Mouse (Mus musculus): ENCODE results near the gene Htr7. TPM values are rescaled to one million over a fixed set of nuclear protein-coding genes. Genes with fewer than 3 reads are reported as not detected.

Htr7 gene
- not detected in 2 replicates for polyA plus RNA-seq (2016; fragmentation: Nextera tagmentation; extraction: Ambion mirVana)

DNA sequence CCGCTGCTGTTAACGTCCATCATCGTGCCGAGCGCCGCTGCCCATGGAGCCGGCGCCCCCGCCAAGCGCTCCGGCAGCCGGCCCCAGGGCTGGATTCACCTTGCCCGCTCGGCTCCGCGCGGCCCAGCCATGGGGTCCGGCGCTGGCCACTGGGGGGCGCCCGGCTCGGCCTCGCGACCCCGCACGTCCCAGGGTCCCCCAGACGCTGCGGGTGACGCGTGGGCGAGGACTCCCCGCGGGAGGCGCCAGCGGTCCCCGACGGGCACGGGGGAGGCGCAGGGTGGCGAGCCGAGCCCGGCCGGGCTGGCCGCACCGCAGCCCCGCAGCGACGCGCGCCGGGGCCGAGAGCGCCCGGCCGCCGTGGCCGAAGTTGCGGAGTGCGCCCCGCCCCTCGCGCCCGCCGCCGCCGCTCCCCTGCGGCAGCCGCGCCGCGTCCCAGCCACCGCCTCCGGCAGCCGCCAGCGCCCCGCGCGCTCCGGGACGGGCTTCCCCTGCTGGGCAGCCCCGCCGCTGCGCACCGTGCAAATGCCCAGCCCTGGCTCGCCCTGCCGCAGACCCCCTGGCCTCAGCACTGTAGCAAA is at the start of gene Htr7:
Htr7 (minus strand) TSS at position 277 of the 581 bp plus-strand sequence.
- peak within 1 kb of the TSS; percentile 75 for H3K27ac ChIP-seq
- no peaks in the 10 kb centered on the region for H3K36me3 ChIP-seq
- 9% methylated on average over 80 of the region's 86 CpGs for WGBS
- peak within 1 kb of the TSS; percentile 74 for H3K4me3 ChIP-seq
- no peak for DNase-seq (ENCODE audit: low spot score)
- no peaks in the 10 kb centered on the region for H3K9me3 ChIP-seq
- H3K27me3 ChIP-seq (ENCODE audit: insufficient read depth, poor library complexity, severe bottlenecking) = peaks cover 45% of the 10 kb centered on the region
- H3K4me1 ChIP-seq = peaks cover 7% of the 10 kb centered on the region; the same call in 1 of the 2 replicates

DNA sequence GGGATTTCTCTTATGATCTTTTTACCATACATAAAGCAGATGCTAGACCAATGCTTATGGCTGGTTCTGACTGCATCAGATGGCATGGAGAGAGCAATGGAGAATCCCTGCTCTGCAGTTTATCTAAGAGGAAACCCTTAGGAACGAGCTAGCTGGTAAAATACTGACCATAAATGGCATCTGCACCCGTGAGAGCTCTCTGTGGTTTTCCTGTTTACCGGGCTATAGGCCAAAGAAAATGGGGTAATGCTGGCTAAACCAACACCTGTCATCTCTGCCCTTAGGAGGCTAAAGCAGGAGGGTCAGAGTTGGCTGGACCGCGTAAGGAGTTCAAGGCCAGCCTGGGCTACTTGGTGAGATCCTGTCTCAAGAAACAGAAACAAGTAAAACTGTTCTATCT is 46.6 kb upstream of the Htr7 start:
- no peak for DNase-seq (ENCODE audit: low spot score)
- Histone ChIP-seq H3K4me3 (no peak overlapping the region), H3K9me3 (no peaks in the 10 kb centered on the region), H3K27ac (no peak overlapping the region), H3K36me3 (peaks cover 45% of the 10 kb centered on the region), H3K4me1 (no peaks in the 10 kb centered on the region), H3K27me3 (ENCODE audit: insufficient read depth, poor library complexity, severe bottlenecking) (no peaks in the 10 kb centered on the region)
- WGBS = 83% methylated on average over 5 of the region's 5 CpGs

DNA sequence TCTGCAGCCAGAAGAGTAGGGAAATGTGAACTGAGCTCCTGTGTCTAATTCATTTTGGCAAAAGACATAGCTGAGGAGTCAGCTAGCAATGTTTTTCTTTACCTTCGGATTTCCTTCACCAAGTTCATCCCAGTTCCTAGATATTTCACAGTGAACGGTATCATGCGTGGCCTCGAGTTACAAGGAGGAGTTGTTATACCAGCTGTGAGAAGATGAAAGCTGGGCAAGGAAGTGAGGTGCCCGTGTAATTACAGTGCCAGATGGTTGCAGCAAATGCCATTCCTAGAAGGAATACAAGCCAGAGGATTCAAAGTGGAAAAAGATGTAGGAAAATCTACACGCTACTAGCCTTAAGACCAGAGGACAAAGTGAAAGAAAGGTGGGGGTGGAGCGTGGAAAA is 41.6 kb upstream of the Htr7 start:
- Histone ChIP-seq H3K4me1 (no peaks in the 10 kb centered on the region), H3K4me3 (no peak overlapping the region), H3K27ac (no peak overlapping the region), H3K36me3 (peaks cover 77% of the 10 kb centered on the region), H3K27me3 (ENCODE audit: insufficient read depth, poor library complexity, severe bottlenecking) (no peaks in the 10 kb centered on the region), H3K9me3 (no peaks in the 10 kb centered on the region)
- 90% methylated on average over 7 of the region's 7 CpGs for WGBS
- DNase-seq (ENCODE audit: low spot score) = no peak

DNA sequence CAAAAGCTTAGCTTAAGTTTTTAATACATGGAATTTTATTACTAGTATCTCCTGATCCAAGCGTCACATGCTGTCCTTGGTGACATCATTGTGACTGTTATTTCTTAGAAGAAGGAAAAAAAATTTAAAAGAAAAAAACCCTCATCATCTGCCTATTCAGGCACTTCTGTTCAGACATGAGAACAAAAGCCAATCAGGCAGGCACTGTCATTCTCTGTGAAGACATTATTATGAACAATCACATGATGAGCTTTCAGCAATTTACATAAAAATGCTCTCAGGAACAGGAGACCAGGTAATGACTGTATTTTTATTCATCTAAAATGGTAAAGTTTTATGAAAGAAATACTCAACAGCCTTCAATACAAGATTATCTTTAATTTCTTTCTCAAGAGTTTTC is 41.0 kb upstream of the Htr7 start:
- peaks cover 77% of the 10 kb centered on the region for H3K36me3 ChIP-seq

DNA sequence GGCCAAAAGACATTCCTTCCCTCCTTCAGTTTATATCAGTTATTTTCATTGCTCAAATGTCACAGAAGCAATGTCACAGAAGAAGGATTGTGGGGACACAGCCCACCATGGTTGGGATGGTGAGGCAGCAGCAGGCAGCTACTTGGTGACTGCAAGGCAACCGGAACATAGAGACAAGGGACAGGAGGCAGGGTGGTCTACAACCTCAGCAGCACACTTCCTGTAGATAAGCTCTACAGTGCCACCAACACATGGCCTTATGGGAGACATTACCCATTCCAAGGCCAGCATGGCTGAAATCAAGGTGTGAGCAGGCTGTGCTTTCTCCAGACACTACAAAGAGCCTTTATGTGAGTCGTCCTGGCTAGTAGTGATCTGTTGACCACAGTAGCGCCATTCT is 39.9 kb upstream of the Htr7 start:
- no peak for DNase-seq (ENCODE audit: low spot score)
- H3K27ac ChIP-seq = no peak overlapping the region
- peaks cover 77% of the 10 kb centered on the region for H3K36me3 ChIP-seq
- no peak overlapping the region for H3K4me3 ChIP-seq
- no peaks in the 10 kb centered on the region for H3K9me3 ChIP-seq
- no peaks in the 10 kb centered on the region for H3K27me3 ChIP-seq (ENCODE audit: insufficient read depth, poor library complexity, severe bottlenecking)
- H3K4me1 ChIP-seq = no peaks in the 10 kb centered on the region
- WGBS = 79% methylated on average over 3 of the region's 3 CpGs

More for the DNA sequence above, 41.0 kb upstream of the Htr7 start:
- DNase-seq (ENCODE audit: low spot score) = no peak
- Histone ChIP-seq H3K27ac (no peak overlapping the region), H3K4me3 (no peak overlapping the region), H3K9me3 (no peaks in the 10 kb centered on the region), H3K4me1 (no peaks in the 10 kb centered on the region), H3K27me3 (ENCODE audit: insufficient read depth, poor library complexity, severe bottlenecking) (no peaks in the 10 kb centered on the region)
- 90% methylated on average over 1 of the region's 1 CpGs for WGBS

DNA sequence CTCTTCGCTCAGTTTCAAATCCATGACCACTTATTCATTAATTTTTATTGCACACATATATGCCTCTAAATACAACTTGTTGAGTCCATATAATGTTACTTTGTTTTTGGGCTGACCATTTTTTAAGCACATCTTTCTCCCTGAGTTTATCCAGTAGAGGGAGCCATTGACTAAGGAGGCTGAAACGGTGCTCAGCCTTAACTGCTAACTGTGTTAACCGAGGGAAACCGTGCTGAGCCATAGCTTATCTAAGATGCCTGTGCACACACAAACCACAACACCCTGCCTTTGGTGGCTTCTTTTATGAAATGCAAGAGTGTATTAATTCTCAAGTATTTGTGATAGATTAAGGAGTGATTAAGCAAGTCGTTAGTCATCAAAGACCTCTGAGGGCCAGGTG is 33.5 kb upstream of the Htr7 start:
- H3K9me3 ChIP-seq = no peaks in the 10 kb centered on the region
- WGBS = 44% methylated on average over 5 of the region's 5 CpGs
- H3K27ac ChIP-seq = no peak overlapping the region

DNA sequence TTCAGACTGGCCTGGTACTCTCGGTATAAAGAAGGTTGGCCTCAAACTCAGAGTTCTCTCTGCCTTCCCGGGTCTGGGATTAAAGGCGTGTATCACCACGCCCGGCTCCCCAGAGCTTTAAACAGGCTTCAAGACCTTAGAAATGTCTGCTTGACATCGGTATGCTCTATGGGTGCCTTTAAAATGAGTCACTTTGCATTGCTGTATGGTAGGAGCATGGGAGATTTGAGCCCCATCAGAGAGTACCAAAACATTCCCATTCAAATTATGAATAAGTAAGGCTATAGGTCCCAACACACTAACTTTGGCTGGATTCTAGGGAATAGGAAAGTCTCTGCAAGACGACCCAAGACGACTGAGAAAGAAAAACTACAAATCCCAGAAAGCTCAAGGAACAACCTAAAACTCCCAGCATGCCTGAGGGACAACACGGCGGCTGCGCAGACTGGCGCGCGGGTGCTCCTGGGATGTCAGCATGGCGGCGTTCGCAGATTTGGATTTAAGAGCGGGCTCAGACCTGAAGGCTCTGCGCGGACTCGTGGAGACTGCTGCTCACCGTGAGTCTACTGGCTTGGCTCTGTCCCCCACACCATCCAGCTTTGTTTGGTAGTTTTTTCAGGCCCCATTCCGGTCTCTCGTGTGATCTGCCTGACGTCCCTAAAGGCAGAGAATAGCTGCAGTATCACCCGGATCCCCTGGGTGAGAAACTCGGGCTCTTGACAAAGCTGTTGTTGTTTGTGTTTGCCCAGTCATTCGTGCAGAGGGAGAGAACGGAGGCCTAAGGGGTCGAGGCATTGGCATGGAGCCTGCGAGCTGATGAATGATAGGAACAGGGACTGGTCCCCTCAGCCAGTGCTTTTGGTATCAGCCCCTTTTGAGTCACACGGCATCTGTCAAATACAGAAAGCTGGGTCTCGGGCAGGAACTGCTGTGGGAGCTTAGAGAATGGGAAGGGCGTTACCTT is 26.2 kb upstream of the Htr7 start, which contains the start of gene Rpp30:
Rpp30 (plus strand) TSS at position 455 of the 964 bp plus-strand sequence.
- Histone ChIP-seq H3K4me3 (peak within 1 kb of the TSS; percentile 94), H3K9me3 (no peaks in the 10 kb centered on the region), H3K27me3 (ENCODE audit: insufficient read depth, poor library complexity, severe bottlenecking) (no peaks in the 10 kb centered on the region), H3K4me1 (peaks cover 8% of the 10 kb centered on the region), H3K27ac (peak within 1 kb of the TSS; percentile 88), H3K36me3 (peaks cover 7% of the 10 kb centered on the region; the same call in 1 of the 2 replicates)
- WGBS = 2% methylated on average over 34 of the region's 34 CpGs
- peak; percentile 96 for DNase-seq (ENCODE audit: low spot score)

More for the DNA sequence above, 33.5 kb upstream of the Htr7 start:
- no peaks in the 10 kb centered on the region for H3K27me3 ChIP-seq (ENCODE audit: insufficient read depth, poor library complexity, severe bottlenecking)
- H3K36me3 ChIP-seq = peaks cover 58% of the 10 kb centered on the region
- H3K4me3 ChIP-seq = no peak overlapping the region
- H3K4me1 ChIP-seq = no peaks in the 10 kb centered on the region
- no peak for DNase-seq (ENCODE audit: low spot score)

DNA sequence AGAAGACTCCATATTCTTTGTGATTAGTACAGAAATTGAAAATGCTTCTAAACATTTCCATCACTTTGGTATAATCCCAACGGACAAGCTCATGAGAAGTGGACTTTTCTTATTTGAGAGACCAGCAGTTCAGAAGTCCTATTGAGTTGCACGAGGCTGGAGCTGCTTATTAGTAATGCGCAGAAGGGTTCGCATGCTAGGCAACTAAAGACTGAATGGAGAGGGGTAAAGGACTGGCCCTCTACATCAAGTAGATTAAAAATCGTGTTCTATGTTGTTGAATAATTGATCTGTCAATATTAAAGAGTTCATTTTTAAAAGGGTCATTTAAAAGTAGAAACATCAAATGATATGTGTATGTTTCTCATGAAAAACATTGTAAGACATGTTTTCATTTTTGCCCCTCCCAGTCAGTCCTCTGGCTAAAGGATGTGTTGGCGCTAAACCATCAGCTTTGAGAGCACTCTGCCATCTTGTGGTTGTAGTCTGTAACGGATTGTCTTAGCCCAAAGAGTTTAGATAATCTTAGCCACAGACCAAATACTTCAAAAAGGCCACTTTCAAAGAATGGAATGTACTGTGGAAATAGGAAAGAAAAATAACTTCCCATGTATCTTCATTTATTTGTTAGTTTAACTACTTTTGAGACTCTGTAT is 25.4 kb upstream of the Htr7 start:
- 46% methylated on average over 7 of the region's 7 CpGs for WGBS
- no peak for DNase-seq (ENCODE audit: low spot score)
- H3K4me3 ChIP-seq = peak overlapping the region; percentile 94
- peaks cover 8% of the 10 kb centered on the region for H3K4me1 ChIP-seq
- no peaks in the 10 kb centered on the region for H3K9me3 ChIP-seq
- H3K27me3 ChIP-seq (ENCODE audit: insufficient read depth, poor library complexity, severe bottlenecking) = no peaks in the 10 kb centered on the region
- H3K36me3 ChIP-seq = no peaks in the 10 kb centered on the region; the same call in 1 of the 2 replicates
- peak overlapping the region; percentile 88 for H3K27ac ChIP-seq

DNA sequence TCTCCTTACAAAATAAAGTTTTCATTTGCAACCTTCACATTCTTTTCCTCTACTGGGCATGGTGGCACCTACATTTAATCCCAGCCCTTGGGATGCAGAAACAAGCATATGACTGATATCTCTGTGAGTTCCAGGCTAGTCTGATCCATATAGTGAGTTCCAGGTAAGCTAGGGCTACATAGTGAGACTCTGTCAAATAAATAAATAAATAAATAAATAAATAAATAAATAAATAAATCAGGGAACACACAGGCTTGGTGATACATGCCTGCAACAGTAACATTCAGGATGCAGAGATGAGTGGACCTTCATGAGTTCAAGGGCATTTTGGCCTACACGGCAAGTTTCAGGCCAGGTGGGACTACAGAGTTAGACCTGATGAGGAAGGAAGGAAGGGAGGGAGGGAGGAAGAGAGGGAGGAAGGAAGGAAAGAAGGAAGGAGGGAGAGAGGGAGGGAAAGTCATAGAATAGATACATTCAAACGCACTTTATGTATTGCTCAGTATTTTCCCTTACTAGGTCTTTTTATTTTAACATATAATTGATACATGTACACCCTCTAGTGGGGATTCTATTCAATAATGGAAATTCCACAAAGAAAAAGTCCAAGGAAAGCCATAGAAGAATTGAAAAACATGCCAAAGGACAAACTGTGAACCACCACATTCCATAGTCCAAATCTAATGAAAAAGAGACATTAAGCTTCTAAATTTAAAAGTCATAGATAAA is 5.7 kb upstream of the Htr7 start:
- Histone ChIP-seq H3K27me3 (ENCODE audit: insufficient read depth, poor library complexity, severe bottlenecking) (peaks cover 11% of the 10 kb centered on the region), H3K9me3 (no peaks in the 10 kb centered on the region), H3K27ac (no peak overlapping the region), H3K4me3 (no peak overlapping the region), H3K36me3 (no peaks in the 10 kb centered on the region), H3K4me1 (no peaks in the 10 kb centered on the region)
- DNase-seq (ENCODE audit: low spot score) = no peak
- WGBS = 75% methylated on average over 2 of the region's 2 CpGs

DNA sequence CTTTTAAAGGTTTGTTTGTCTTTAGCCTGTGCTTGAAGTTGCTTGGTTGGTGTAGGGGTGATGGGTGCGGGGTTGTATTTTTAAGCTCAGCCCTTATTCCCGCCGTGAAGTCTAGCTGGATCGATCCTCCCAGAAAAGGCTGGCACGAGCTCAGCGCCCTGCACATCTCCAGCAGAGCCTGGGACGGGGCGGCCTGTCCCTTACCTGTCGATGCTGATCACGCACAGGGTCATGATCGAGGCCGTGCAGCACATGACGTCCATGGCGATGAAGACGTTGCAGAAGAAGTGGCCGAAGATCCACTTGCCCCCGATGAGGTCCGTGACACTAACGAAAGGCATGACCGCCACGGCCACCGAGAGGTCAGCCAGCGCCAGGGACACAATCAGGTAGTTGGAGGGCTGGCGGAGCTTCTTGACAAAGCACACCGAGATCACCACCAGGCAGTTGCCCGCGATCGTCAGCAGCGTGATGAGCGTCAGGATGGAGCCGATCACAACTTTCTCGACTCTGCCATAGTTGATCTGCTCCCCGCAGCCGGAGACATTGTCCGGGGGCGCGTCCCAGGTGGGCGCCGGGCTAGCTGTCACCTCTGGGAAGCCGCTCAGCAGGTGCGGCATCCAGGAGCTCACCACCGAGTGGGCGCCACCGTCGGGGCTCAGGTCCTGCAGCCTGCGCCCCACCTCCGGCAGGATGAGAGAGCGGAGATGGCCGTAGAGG is 645 bp downstream of the Htr7 start:
- peak overlapping the region; percentile 74 for H3K4me3 ChIP-seq
- H3K27ac ChIP-seq = peak overlapping the region; percentile 75; the same call in 1 of the 2 replicates
- WGBS = 8% methylated on average over 49 of the region's 49 CpGs
- H3K36me3 ChIP-seq = no peaks in the 10 kb centered on the region
- peak; percentile 74 for DNase-seq (ENCODE audit: low spot score)
- peaks cover 45% of the 10 kb centered on the region for H3K27me3 ChIP-seq (ENCODE audit: insufficient read depth, poor library complexity, severe bottlenecking)
- peaks cover 7% of the 10 kb centered on the region; the same call in 1 of the 2 replicates for H3K4me1 ChIP-seq
- no peaks in the 10 kb centered on the region for H3K9me3 ChIP-seq

DNA sequence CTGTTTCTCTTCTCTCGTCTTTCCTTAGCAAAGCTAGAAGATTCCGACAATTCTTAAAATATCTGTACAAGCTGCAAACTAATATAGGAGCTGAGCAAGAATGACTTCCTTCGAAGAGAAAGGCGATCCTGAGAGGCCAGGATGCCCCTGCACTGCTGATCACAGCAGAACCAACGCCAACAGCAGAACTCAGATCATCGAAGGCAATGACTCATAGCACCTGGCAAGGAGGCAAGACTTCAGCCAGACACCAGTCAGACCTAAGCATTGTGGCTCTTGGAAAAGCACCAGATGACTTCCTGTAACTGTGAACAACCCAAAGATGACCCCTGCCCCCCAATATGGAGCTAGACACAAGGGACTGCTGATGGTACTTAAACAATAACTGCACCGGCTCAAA is 11.3 kb downstream of the Htr7 start:
- H3K4me1 ChIP-seq = no peaks in the 10 kb centered on the region
- H3K27ac ChIP-seq = no peak overlapping the region
- no peak overlapping the region for H3K4me3 ChIP-seq
- DNase-seq (ENCODE audit: low spot score) = no peak
- H3K27me3 ChIP-seq (ENCODE audit: insufficient read depth, poor library complexity, severe bottlenecking) = no peaks in the 10 kb centered on the region
- H3K36me3 ChIP-seq = no peaks in the 10 kb centered on the region
- WGBS = 80% methylated on average over 7 of the region's 7 CpGs
- no peaks in the 10 kb centered on the region for H3K9me3 ChIP-seq

DNA sequence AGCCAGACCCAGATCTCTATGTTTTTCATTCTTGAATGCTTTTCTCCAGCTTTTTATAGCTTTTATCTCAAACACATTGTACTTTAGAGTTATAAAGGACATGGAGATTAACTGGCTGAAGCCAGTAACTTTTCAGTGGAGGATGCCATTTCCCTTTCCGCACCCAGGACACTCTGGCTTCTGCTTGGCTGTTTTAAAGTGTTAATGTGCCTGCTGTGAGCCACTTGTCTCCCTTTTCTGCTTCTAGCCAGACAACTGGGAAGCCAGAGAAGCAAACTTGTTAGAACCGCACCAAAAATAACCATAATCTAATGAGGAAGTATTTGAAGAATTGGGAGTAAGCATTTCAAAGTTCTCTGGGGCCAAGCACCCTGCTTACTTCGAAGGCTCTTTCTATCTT is 42.5 kb downstream of the Htr7 start:
- no peaks in the 10 kb centered on the region for H3K9me3 ChIP-seq
- 20% methylated on average over 3 of the region's 3 CpGs for WGBS
- no peaks in the 10 kb centered on the region for H3K36me3 ChIP-seq
- no peaks in the 10 kb centered on the region for H3K27me3 ChIP-seq (ENCODE audit: insufficient read depth, poor library complexity, severe bottlenecking)
- DNase-seq (ENCODE audit: low spot score) = no peak
- H3K4me3 ChIP-seq = no peak overlapping the region
- H3K27ac ChIP-seq = no peak overlapping the region
- H3K4me1 ChIP-seq = no peaks in the 10 kb centered on the region

Measured in heart, embryonic 10.5 days (tissue).